Mouse (Mus musculus) lung, adult 2 months (tissue): ENCODE results near the gene Sall1. TPM values are rescaled to one million over a fixed set of nuclear protein-coding genes. Genes with fewer than 3 reads are reported as not detected.

Source experiments
- DNase-seq: peaks from one replicate; pipeline ENCODE4 v3.0.0; 2022
- H3K4me1 ChIP-seq: fragments of 200-500 bp; 2 replicates; pipeline ENCODE4 v1.6.1; 2011; ENCODE audit warnings: low read length; ENCODE audit not compliant: control insufficient read depth, insufficient read depth
- H3K4me3 ChIP-seq: fragments of 200-500 bp; replicated peaks from 2 replicates; pipeline ENCODE3; 2011; ENCODE audit warnings: low read depth, mild to moderate bottlenecking, control low read depth, low read length; ENCODE audit errors: extremely low read depth
- CTCF ChIP-seq: fragments of 200-500 bp; IDR thresholded peaks from 2 replicates; pipeline ENCODE4 v1.5.1; 2011; ENCODE audit warnings: mild to moderate bottlenecking, low read length, control low read depth; ENCODE audit not compliant: insufficient read depth
- POLR2A ChIP-seq: fragments of 200-500 bp; IDR thresholded peaks from 2 replicates; pipeline ENCODE4 v1.6.1; 2011; ENCODE audit warnings: low read depth, mild to moderate bottlenecking, control low read depth, low read length, borderline replicate concordance; ENCODE audit errors: extremely low read depth
- WGBS: fragments of 180-500 bp; shearing (Covaris S2); methylation state at CpG from one replicate; pipeline ENCODE4 v1.1.7; 2018; 5-methylcytosine and 5-hydroxymethylcytosine counted together
- polyA plus RNA-seq: library from polyadenylated mRNA; depleted of rRNA; stranded (reverse); fragments of >200 nt; gene quantifications from 2 replicates; pipeline ENCODE4 v1.2.3, GENCODE M21; 2012

The Sall1 gene
- polyA plus RNA-seq, 1 experiment: 0.27 TPM

GRCm38 (mm10) chr8:88997276-88997675 is 46.7 kb downstream of the Sall1 start:
- TF ChIP-seq CTCF: no peak
- Histone ChIP-seq H3K4me3 (no peak overlapping the region), H3K4me1 (no peaks in the 10 kb centered on the region)
- no peak for DNase-seq
- WGBS: 95% methylated on average over 2 of the region's 2 CpGs

DNA sequence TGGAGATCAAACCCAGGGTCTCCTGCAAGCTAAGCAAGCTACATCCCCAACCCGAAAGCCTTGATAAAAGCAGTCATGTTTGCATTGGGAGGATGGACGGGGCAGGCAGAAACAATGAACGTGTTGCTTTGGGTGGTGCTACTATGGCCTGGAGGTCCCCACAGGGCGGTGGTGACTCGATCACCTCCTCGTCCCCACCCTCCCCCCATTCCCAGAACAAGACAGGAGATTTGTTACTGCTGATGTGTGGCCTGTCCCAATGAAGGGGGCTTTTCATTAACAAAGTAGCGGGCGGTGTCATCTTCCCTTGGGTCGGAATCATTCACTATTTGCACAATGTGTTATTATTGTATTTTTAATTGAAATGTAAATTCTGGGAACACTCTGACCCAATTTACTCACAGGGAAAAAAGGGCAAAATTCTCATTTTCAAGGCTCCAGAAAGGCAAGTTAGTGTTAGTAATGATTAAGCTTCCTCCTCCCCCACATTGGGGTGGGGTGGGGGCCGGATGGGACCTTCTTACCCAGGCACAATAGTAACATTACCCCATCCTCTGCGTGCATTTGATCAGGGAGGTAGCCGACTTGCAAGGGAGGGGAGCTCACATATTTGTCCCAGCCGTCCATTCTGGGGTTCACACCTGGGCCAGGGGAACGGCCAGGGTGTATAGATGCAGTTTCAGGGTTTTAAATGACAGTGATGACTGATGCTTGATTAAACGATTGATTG is 52.0 kb downstream of the Sall1 start:
- no peak overlapping the region for H3K4me3 ChIP-seq
- WGBS: 71% methylated on average over 15 of the region's 15 CpGs
- DNase-seq: no peak

DNA sequence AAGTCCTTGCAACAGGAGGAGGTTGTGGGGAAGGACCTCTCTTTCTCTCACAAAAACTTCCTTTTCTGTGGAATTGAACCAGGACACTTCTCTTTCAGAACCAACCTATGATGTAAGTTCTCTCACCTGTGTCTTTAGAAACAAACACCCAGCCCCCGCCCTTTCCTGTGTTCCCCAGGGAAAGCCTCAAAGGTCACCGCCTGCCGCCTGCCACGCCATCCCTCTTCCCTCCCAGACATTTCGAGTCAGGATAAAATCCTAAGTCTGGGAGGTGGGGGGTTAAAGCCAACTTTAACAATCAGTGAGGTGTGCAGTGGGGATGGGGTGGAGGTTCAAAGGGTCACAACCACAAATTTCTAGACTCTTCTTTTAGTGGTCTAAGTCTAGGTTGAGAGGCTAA is 52.8 kb downstream of the Sall1 start:
- TF ChIP-seq CTCF: no peak
- no peak for TF ChIP-seq POLR2A

More for the DNA sequence above, 52.0 kb downstream of the Sall1 start:
- TF ChIP-seq CTCF: no peak
- TF ChIP-seq POLR2A: no peak
- no peaks in the 10 kb centered on the region for H3K4me1 ChIP-seq

GRCm38 (mm10) chr8:88989002-88989401 is 55.0 kb downstream of the Sall1 start:
- 69% methylated on average over 3 of the region's 3 CpGs for WGBS
- no peak overlapping the region for H3K4me3 ChIP-seq

More for the DNA sequence above, 52.8 kb downstream of the Sall1 start:
- no peak overlapping the region for H3K4me3 ChIP-seq
- 52% methylated on average over 5 of the region's 5 CpGs for WGBS
- DNase-seq: no peak
- H3K4me1 ChIP-seq: no peaks in the 10 kb centered on the region

GRCm38 (mm10) chr8:88983468-88983867 is 60.5 kb downstream of the Sall1 start:
- TF ChIP-seq CTCF (no peak), POLR2A (no peak)
- no peak for DNase-seq
- Histone ChIP-seq H3K4me3 (no peak overlapping the region), H3K4me1 (no peaks in the 10 kb centered on the region)
- 59% methylated on average over 5 of the region's 5 CpGs for WGBS

More at GRCm38 (mm10) chr8:88989002-88989401, 55.0 kb downstream of the Sall1 start:
- TF ChIP-seq POLR2A (no peak), CTCF (no peak)
- no peak for DNase-seq
- no peaks in the 10 kb centered on the region for H3K4me1 ChIP-seq
